Mouse (Mus musculus) liver, embryonic 14.5 days (tissue): Measurements from ENCODE around the gene Unc93b1. TPM values are rescaled to one million over a fixed set of nuclear protein-coding genes. Genes with fewer than 3 reads are reported as not detected.
"Not testable (repeated sequence)": the region's sequence is repeated elsewhere in the genome, so short reads cannot be mapped to it uniquely, and the experiment has no call there.

Experiments used
- ATAC-seq: fragments of 200-750 bp; cut with Nextera tagmentation; 2 replicates; pipeline ENCODE4 v1.8.0; 2017; ENCODE audit warnings: moderate number of reproducible peaks, mild to moderate bottlenecking, moderate library complexity; ENCODE audit not compliant: insufficient read depth
- DNase-seq, 3 experiments: peaks; one replicate each; pipeline ENCODE4 v3.0.0-alpha.2; 2012 to 2013; ENCODE audit warnings: low read depth in 3 of 3, low spot score in 3 of 3
- H3K27ac ChIP-seq: fragments of 300-500 bp; sonication (generic); 2 replicates; pipeline ENCODE4 v1.5.1; 2014; ENCODE audit warnings: moderate library complexity, mild to moderate bottlenecking, control low read depth, inconsistent platforms
- H3K27me3 ChIP-seq: fragments of 300-500 bp; sonication (generic); 2 replicates; pipeline ENCODE4 v1.6.1; 2014; ENCODE audit warnings: mild to moderate bottlenecking, low read length, moderate library complexity; ENCODE audit not compliant: control insufficient read depth, insufficient read depth
- H3K36me3 ChIP-seq: fragments of 300-500 bp; sonication (generic); replicated peaks from 2 replicates; pipeline ENCODE4 v1.6.1; 2014; ENCODE audit warnings: low read depth; ENCODE audit not compliant: control insufficient read depth, insufficient read depth
- H3K4me1 ChIP-seq, 2 experiments: fragments of 200-500 bp in 1 of 2; fragments of 300-500 bp in 1 of 2; sonication (generic) in 1 of 2; replicated peaks; 2 replicates each; pipeline ENCODE4 v1.6.1; 2012 to 2014; ENCODE audit warnings: antibody characterized with exemption in 1 of 2, inconsistent platforms in 1 of 2, low read length in 1 of 2; ENCODE audit not compliant: control insufficient read depth in 2 of 2, insufficient read depth in 2 of 2
- H3K4me2 ChIP-seq: fragments of 300-500 bp; sonication (generic); 2 replicates; pipeline ENCODE4 v1.6.1; 2014; ENCODE audit warnings: low read depth, mild to moderate bottlenecking, control low read depth, moderate library complexity
- H3K4me3 ChIP-seq, 2 experiments: fragments of 200-500 bp in 1 of 2; fragments of 300-500 bp in 1 of 2; sonication (generic) in 1 of 2; 2 replicates each; pipeline ENCODE4 v1.5.1; 2012 to 2014; ENCODE audit warnings: low read depth in 2 of 2, low read length in 2 of 2, mild to moderate bottlenecking in 2 of 2, control low read depth in 1 of 2, inconsistent platforms in 1 of 2, moderate library complexity in 1 of 2; ENCODE audit not compliant: insufficient read depth in 1 of 2
- H3K9ac ChIP-seq: fragments of 300-500 bp; sonication (generic); replicated peaks from 2 replicates; pipeline ENCODE4 v1.6.1; 2014; ENCODE audit warnings: mild to moderate bottlenecking, control low read depth, moderate library complexity
- H3K9me3 ChIP-seq: fragments of 300-500 bp; sonication (generic); 2 replicates; pipeline ENCODE4 v1.6.1; 2016; ENCODE audit warnings: low read length, mixed read lengths; ENCODE audit not compliant: control insufficient read depth
- CTCF ChIP-seq: IDR thresholded peaks from 2 replicates; pipeline ENCODE4 v1.5.1; 2016; ENCODE audit warnings: antibody characterized with exemption, low read depth, control low read depth
- EP300 ChIP-seq: IDR thresholded peaks from 2 replicates; pipeline ENCODE4 v1.6.1; 2016; ENCODE audit warnings: antibody characterized with exemption, low read depth
- WGBS: fragments of 180-500 bp; shearing (Covaris S2); extraction: QIAGEN DNeasy Blood & Tissue Kit; methylation state at CpG from one replicate; pipeline ENCODE4 v1.1.7; 2014; ENCODE audit not compliant: insufficient replicate concordance; 5-methylcytosine and 5-hydroxymethylcytosine counted together
- polyA plus RNA-seq, 2 experiments: library from polyadenylated mRNA; depleted of rRNA in 1 of 2; stranded (reverse) in 1 of 2; unstranded in 1 of 2; fragments of >200 nt; fragmentation: Nextera tagmentation in 1 of 2; extraction: Ambion mirVana in 1 of 2; gene quantifications; 2 replicates each; pipeline versions ENCODE4 v1.2.1 to v1.2.3; 2012 to 2014

Gene Unc93b1
- polyA plus RNA-seq, 2 experiments: 14.7 to 19.8 TPM

- Histone ChIP-seq H3K4me1 (no peaks in the 10 kb centered on the region), H3K9me3 (no peaks in the 10 kb centered on the region), H3K4me2 (no peak within 1 kb of the TSS), H3K27ac (no peak within 1 kb of the TSS), H3K36me3 (no peaks in the 10 kb centered on the region), H3K9ac (no peak within 1 kb of the TSS), H3K4me3 (no peak within 1 kb of the TSS), H3K27me3 (no peaks in the 10 kb centered on the region)
- TF ChIP-seq EP300 (no peak), CTCF (no peak)
- no peak for DNase-seq
- ATAC-seq: no peak
- 63% methylated on average over 4 of the region's 4 CpGs for WGBS
Measured at GRCm38 (mm10) chr19:3958470-3958869, 23.5 kb downstream of the Unc93b1 start, which contains the start of gene Aldh3b3. TSS of gene Aldh3b3 (plus strand) at chr19:3958645.

GRCm38 (mm10) chr19:3959030-3959429 lies 24.0 kb downstream of the Unc93b1 start:
- Histone ChIP-seq H3K4me3 (no peak overlapping the region), H3K27me3 (no peaks in the 10 kb centered on the region), H3K4me2 (no peak overlapping the region), H3K27ac (no peak overlapping the region), H3K9ac (no peak overlapping the region), H3K9me3 (no peaks in the 10 kb centered on the region), H3K4me1 (no peaks in the 10 kb centered on the region), H3K36me3 (no peaks in the 10 kb centered on the region)
- TF ChIP-seq CTCF (no peak), EP300 (no peak)
- DNase-seq (no peak), ATAC-seq (no peak)

GRCm38 (mm10) chr19:3960211-3960610 lies 25.2 kb downstream of the Unc93b1 start:
- WGBS: 69% methylated on average over 5 of the region's 5 CpGs
- H3K4me2 ChIP-seq: no peak overlapping the region
- TF ChIP-seq EP300: no peak

GRCm38 (mm10) chr19:3961805-3962204 lies 26.8 kb downstream of the Unc93b1 start:
- H3K4me1 ChIP-seq, H3K36me3 ChIP-seq, ATAC-seq, H3K9ac ChIP-seq, H3K27me3 ChIP-seq, H3K4me3 ChIP-seq, DNase-seq, H3K27ac ChIP-seq, H3K9me3 ChIP-seq, H3K4me2 ChIP-seq: not testable (repeated sequence)
- 68% methylated on average over 6 of the region's 6 CpGs for WGBS

More at GRCm38 (mm10) chr19:3960211-3960610, 25.2 kb downstream of the Unc93b1 start:
- DNase-seq (no peak), ATAC-seq (no peak)
- Histone ChIP-seq H3K4me3 (no peak overlapping the region), H3K27ac (no peak overlapping the region), H3K4me1 (no peaks in the 10 kb centered on the region), H3K27me3 (no peaks in the 10 kb centered on the region), H3K9me3 (no peaks in the 10 kb centered on the region), H3K36me3 (no peaks in the 10 kb centered on the region), H3K9ac (no peak overlapping the region)

GRCm38 (mm10) chr19:3962469-3962868 lies 27.5 kb downstream of the Unc93b1 start:
- Histone ChIP-seq H3K27ac (no peak overlapping the region), H3K4me3 (no peak overlapping the region), H3K4me2 (no peak overlapping the region), H3K9me3 (no peaks in the 10 kb centered on the region), H3K9ac (no peak overlapping the region), H3K36me3 (no peaks in the 10 kb centered on the region), H3K4me1 (no peaks in the 10 kb centered on the region), H3K27me3 (no peaks in the 10 kb centered on the region)
- DNase-seq (no peak), ATAC-seq (no peak)
- TF ChIP-seq CTCF (peak; percentile 47), EP300 (no peak)
- WGBS: 7% methylated on average over 2 of the region's 2 CpGs

GRCm38 (mm10) chr19:3964030-3964429 lies 29.0 kb downstream of the Unc93b1 start:
- no peak overlapping the region for H3K9ac ChIP-seq
- no peaks in the 10 kb centered on the region for H3K9me3 ChIP-seq
- no peak overlapping the region for H3K27ac ChIP-seq
- H3K36me3 ChIP-seq: no peaks in the 10 kb centered on the region
- H3K27me3 ChIP-seq: no peaks in the 10 kb centered on the region
- no peak for DNase-seq
- no peak overlapping the region for H3K4me3 ChIP-seq
- no peaks in the 10 kb centered on the region for H3K4me1 ChIP-seq
- 58% methylated on average over 4 of the region's 4 CpGs for WGBS
- no peak for ATAC-seq
- H3K4me2 ChIP-seq: no peak overlapping the region
- TF ChIP-seq CTCF (no peak), EP300 (no peak)
